Mouse (Mus musculus) forebrain, embryonic 16.5 days (tissue): Measurements from ENCODE around the gene Frmpd2. TPM values are rescaled to one million over a fixed set of nuclear protein-coding genes. Genes with fewer than 3 reads are reported as not detected.

Experiments
- ATAC-seq: fragments of 200-750 bp; cut with Nextera tagmentation; 2 replicates; pipeline ENCODE4 v1.8.0; 2017; ENCODE audit warnings: mild to moderate bottlenecking, moderate library complexity
- H3K27ac ChIP-seq: fragments of 300-500 bp; sonication (generic); 2 replicates; pipeline ENCODE4 v1.5.1; 2014; ENCODE audit warnings: low read length, control low read depth
- H3K27me3 ChIP-seq: fragments of 300-500 bp; sonication (generic); replicated peaks from 2 replicates; pipeline ENCODE4 v1.6.1; 2014; ENCODE audit warnings: low read length; ENCODE audit not compliant: control insufficient read depth, insufficient read depth
- H3K36me3 ChIP-seq: fragments of 300-500 bp; sonication (generic); 2 replicates; pipeline ENCODE4 v1.6.1; 2014; ENCODE audit not compliant: control insufficient read depth, insufficient read depth
- H3K4me1 ChIP-seq: fragments of 300-500 bp; sonication (generic); replicated peaks from 2 replicates; pipeline ENCODE4 v1.6.1; 2014; ENCODE audit warnings: low read length; ENCODE audit not compliant: control insufficient read depth, insufficient read depth
- H3K4me2 ChIP-seq: fragments of 300-500 bp; sonication (generic); 2 replicates; pipeline ENCODE4 v1.6.1; 2014; ENCODE audit warnings: mild to moderate bottlenecking, low read length, control low read depth
- H3K4me3 ChIP-seq: fragments of 300-500 bp; sonication (generic); replicated peaks from 2 replicates; pipeline ENCODE4 v1.5.1; 2014; ENCODE audit warnings: mild to moderate bottlenecking, low read length, control low read depth
- H3K9ac ChIP-seq: fragments of 300-500 bp; sonication (generic); replicated peaks from 2 replicates; pipeline ENCODE4 v1.6.1; 2014; ENCODE audit warnings: low read depth, low read length, control low read depth
- H3K9me3 ChIP-seq: fragments of 300-500 bp; sonication (generic); 2 replicates; pipeline ENCODE4 v1.6.1; 2016; ENCODE audit warnings: low read length; ENCODE audit not compliant: control insufficient read depth
- WGBS: fragments of 180-500 bp; shearing (Covaris S2); extraction: QIAGEN DNeasy Blood & Tissue Kit; methylation state at CpG from one replicate; pipeline ENCODE4 v1.1.7; 2014; 5-methylcytosine and 5-hydroxymethylcytosine counted together
- polyA plus RNA-seq: library from polyadenylated mRNA; unstranded; fragments of >200 nt; fragmentation: Nextera tagmentation; extraction: Ambion mirVana; gene quantifications from 2 replicates; pipeline ENCODE4 v1.2.1, GENCODE M21; 2015

Frmpd2 gene
- polyA plus RNA-seq, 1 experiment from 2014 or later: not detected

- Histone ChIP-seq H3K27ac (no peak overlapping the region), H3K36me3 (no peaks in the 10 kb centered on the region), H3K4me2 (no peak overlapping the region), H3K9me3 (no peaks in the 10 kb centered on the region), H3K27me3 (no peaks in the 10 kb centered on the region), H3K9ac (no peak overlapping the region), H3K4me3 (no peak overlapping the region), H3K4me1 (peaks cover 8% of the 10 kb centered on the region)
- ATAC-seq: no peak
- 57% methylated on average over 2 of the region's 2 CpGs for WGBS
Measured at GRCm38 (mm10) chr14:33449296-33449840, 22.1 kb upstream of the Frmpd2 start.

GRCm38 (mm10) chr14:33450331-33450730 lies 21.2 kb upstream of the Frmpd2 start:
- no peak overlapping the region for H3K9ac ChIP-seq
- H3K36me3 ChIP-seq: no peaks in the 10 kb centered on the region
- peaks cover 6% of the 10 kb centered on the region; the same call in 1 of the 2 replicates for H3K4me1 ChIP-seq
- H3K27ac ChIP-seq: no peak overlapping the region
- no peak for ATAC-seq
- no peak overlapping the region for H3K4me2 ChIP-seq
- H3K27me3 ChIP-seq: no peaks in the 10 kb centered on the region
- H3K9me3 ChIP-seq: no peaks in the 10 kb centered on the region
- no peak overlapping the region for H3K4me3 ChIP-seq

- Histone ChIP-seq H3K9me3 (no peaks in the 10 kb centered on the region; the same call in 1 of the 2 replicates), H3K36me3 (no peaks in the 10 kb centered on the region), H3K4me2 (no peak overlapping the region), H3K4me1 (no peaks in the 10 kb centered on the region), H3K4me3 (no peak overlapping the region), H3K9ac (no peak overlapping the region), H3K27me3 (no peaks in the 10 kb centered on the region), H3K27ac (no peak overlapping the region)
- 57% methylated on average over 3 of the region's 3 CpGs for WGBS
- no peak for ATAC-seq
Measured at GRCm38 (mm10) chr14:33463658-33464057, 7.8 kb upstream of the Frmpd2 start.

- Histone ChIP-seq H3K36me3 (no peaks in the 10 kb centered on the region), H3K27ac (no peak overlapping the region), H3K4me3 (no peak overlapping the region), H3K4me2 (no peak overlapping the region), H3K27me3 (no peaks in the 10 kb centered on the region), H3K4me1 (no peaks in the 10 kb centered on the region), H3K9me3 (no peaks in the 10 kb centered on the region), H3K9ac (no peak overlapping the region)
- 87% methylated on average over 6 of the region's 6 CpGs for WGBS
- no peak for ATAC-seq
Measured at GRCm38 (mm10) chr14:33467766-33468165, 3.7 kb upstream of the Frmpd2 start.

- ATAC-seq: no peak
- Histone ChIP-seq H3K4me2 (no peak overlapping the region), H3K9ac (no peak overlapping the region), H3K27me3 (no peaks in the 10 kb centered on the region), H3K4me1 (no peaks in the 10 kb centered on the region; the same call in 1 of the 2 replicates), H3K4me3 (no peak overlapping the region), H3K27ac (no peak overlapping the region), H3K36me3 (no peaks in the 10 kb centered on the region), H3K9me3 (no peaks in the 10 kb centered on the region)
- WGBS: 45% methylated on average over 2 of the region's 2 CpGs
Measured at GRCm38 (mm10) chr14:33474461-33474860, 3.0 kb downstream of the Frmpd2 start.

- H3K27ac ChIP-seq: no peak overlapping the region
- H3K9me3 ChIP-seq: no peaks in the 10 kb centered on the region
- H3K27me3 ChIP-seq: no peaks in the 10 kb centered on the region
- H3K4me2 ChIP-seq: no peak overlapping the region
- H3K36me3 ChIP-seq: no peaks in the 10 kb centered on the region
- WGBS: 17% methylated on average over 3 of the region's 3 CpGs
- H3K4me3 ChIP-seq: no peak overlapping the region
- no peak for ATAC-seq
- no peak overlapping the region for H3K9ac ChIP-seq
- H3K4me1 ChIP-seq: no peaks in the 10 kb centered on the region; the same call in 1 of the 2 replicates
Measured at GRCm38 (mm10) chr14:33476094-33476760, 4.7 kb downstream of the Frmpd2 start.

GRCm38 (mm10) chr14:33481991-33482390 lies 10.5 kb downstream of the Frmpd2 start:
- Histone ChIP-seq H3K9me3 (no peaks in the 10 kb centered on the region), H3K36me3 (no peaks in the 10 kb centered on the region), H3K27ac (no peak overlapping the region), H3K4me3 (no peak overlapping the region), H3K4me1 (no peaks in the 10 kb centered on the region), H3K27me3 (no peaks in the 10 kb centered on the region), H3K9ac (no peak overlapping the region), H3K4me2 (no peak overlapping the region)
- no peak for ATAC-seq
- 60% methylated on average over 3 of the region's 3 CpGs for WGBS

- peak; percentile 52 for ATAC-seq
- no peak overlapping the region for H3K9ac ChIP-seq
- H3K27ac ChIP-seq: no peak overlapping the region
- no peak overlapping the region for H3K4me2 ChIP-seq
- 54% methylated on average over 15 of the region's 15 CpGs for WGBS
- H3K4me3 ChIP-seq: no peak overlapping the region
- no peaks in the 10 kb centered on the region for H3K9me3 ChIP-seq
- no peaks in the 10 kb centered on the region for H3K4me1 ChIP-seq
- H3K27me3 ChIP-seq: no peaks in the 10 kb centered on the region
- H3K36me3 ChIP-seq: no peaks in the 10 kb centered on the region
Measured at GRCm38 (mm10) chr14:33487805-33488550, 16.5 kb downstream of the Frmpd2 start.

GRCm38 (mm10) chr14:33495226-33495625 lies 23.7 kb downstream of the Frmpd2 start:
- Histone ChIP-seq H3K9ac (no peak overlapping the region), H3K36me3 (no peaks in the 10 kb centered on the region), H3K27me3 (no peaks in the 10 kb centered on the region), H3K4me2 (no peak overlapping the region), H3K27ac (no peak overlapping the region), H3K9me3 (no peaks in the 10 kb centered on the region), H3K4me3 (no peak overlapping the region), H3K4me1 (peaks cover 6% of the 10 kb centered on the region; the same call in 1 of the 2 replicates)
- 62% methylated on average over 4 of the region's 4 CpGs for WGBS
- no peak for ATAC-seq
